Mouse (Mus musculus): ENCODE measurements around the gene Lap3.

Gene Lap3

DNA sequence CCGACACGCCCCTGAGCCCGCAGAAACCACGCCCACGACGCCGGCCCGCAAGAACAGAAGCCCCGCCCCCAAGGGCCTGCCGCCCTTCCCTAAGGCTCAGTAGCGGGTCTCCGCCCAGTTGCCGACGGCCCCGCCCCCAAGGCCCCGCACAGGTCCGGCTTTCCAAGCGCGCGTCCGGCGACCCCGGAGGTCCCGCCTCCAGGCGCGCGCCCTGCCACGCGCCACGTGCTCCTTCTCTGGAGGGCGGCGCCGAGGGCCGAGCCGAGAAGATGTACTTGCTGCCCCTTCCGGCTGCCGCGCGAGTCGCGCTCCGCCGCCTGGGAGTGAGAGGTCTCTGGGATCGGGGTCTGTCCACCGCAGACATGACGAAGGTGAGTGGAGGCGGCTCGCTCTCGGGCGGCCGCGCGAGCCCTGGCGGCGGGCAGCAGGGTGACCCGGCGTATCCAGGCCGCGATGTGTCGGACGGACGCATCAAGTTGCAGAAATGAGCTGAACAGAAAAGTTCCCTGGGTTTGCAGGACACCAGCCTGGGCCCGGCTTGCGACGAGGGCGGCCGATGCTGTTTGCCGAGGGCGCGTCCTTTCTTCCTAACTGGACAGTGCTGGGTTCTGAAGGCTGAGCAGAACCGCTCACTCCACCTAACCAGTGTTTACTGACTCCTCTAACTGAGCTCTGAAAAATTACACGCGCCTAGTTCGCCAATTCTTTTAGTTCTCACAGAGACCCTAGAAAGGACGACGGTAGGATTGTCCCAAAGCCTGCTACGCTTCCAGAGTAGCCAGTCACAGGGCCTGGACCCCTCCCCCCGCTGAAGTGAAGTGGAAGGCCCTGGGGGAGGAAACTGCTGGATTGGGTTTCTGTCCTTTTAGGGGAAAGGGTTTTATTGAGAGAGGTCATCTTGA lies at the start of gene Lap3:
Lap3 (plus strand) TSS at position 184 of the 902 bp plus-strand sequence.
- peak; percentile 99 for DNase-seq

DNA sequence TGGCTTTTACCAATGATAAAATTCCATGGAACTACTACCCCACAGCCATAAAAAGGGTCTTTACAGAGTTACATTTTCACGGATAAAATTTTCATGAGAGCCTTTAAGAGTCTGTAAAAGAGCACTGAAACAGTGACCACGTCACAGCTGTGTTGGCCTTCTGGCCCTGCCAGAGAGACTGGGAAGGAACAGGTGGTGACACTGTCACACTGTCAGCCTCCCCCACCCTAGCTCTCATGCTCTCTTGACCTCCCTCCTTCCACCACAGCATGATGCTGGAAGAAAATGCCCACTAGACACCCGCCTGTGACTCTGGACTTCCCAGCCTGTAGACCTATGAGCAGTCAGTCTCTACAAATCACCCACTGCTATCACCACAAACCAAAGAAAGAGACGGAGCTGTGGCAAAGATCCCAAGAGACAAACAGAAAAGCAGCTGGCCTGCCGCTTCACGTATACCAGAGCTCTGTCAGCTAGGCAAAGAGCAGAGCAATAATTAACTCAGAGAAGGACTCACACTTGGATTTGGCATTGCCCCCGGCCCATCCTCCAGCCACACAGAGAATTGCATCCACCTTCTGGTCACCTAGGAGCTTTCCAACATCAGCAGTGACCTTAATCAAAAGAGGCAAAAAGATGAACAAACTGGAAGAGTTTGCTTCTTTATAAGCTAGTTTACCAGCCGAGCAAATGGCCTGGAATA lies 48.9 kb upstream of the Lap3 start:
- DNase-seq, result no peak

DNA sequence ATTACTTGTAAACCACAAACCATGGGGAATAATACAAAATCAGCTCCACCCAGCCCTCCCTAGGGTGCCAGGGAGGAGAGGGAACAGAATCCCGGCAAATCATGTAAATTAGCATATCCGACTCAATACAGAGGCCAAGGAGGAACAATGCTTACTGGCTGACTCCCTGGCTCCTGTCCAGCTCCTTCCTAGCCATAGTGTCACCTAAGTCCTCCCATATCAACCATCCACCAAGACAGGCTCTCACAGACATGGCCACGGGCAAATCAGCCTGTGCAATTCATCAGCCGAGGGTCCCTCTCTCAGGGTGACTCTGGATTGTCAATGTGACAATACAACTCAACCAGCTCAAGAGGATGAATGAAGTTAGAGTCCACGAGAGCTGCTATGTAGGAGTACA lies 44.5 kb upstream of the Lap3 start:
- DNase-seq, result no peak

DNA sequence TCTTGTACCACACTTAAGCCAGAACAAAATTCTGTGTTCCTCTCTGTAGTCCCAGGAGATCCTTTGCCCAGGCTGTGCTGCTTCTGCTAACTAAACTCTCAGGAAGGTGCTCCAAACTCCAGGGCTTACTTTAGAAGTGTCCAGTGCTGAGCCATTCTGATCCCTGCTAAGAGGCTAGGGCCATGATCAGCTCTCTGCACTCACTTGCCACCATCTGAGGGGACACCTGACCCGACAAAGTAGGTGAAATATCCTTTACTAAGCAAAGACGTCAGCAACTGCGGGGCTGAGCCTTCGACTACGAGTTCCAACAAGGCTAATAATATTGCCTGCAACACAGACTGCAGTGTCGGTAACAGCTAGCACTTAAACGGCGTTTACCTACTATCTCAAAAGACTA lies 44.0 kb upstream of the Lap3 start:
- no peak for DNase-seq

- DNase-seq, result peak; percentile 99
These were observed 43.1 kb upstream of the Lap3 start, which contains the start of gene Qdpr for GRCm38 (mm10) chr5:45449831-45450716. Gene Qdpr, minus strand, starts transcription at chr5:45450236.

- DNase-seq, result no peak
These were observed 39.7 kb upstream of the Lap3 start, which contains the start of gene Clrn2 for GRCm38 (mm10) chr5:45453451-45453850. Gene Clrn2, plus strand, starts transcription at chr5:45453751.

DNA sequence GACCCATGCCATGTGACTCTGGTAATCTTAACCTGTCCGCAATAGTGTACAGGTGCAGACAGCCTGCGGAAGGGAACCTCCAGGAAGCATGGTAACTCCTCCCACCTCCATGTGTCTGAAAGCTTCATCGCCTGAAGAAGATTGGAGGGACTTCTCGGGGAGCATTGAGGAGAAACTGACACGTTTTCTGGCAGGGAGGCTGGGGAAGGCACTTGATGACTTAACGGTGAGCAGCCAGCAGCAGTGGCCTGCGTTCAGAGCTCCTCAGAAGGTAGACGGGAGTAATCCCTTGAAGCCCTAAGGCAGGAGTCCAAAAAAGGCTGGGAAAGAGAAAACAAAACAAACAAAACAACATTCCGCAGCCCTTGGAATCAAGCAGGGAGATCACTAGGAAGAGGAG lies 38.7 kb upstream of the Lap3 start:
- no peak for DNase-seq

- DNase-seq, result peak; percentile 88
These were observed 20.2 kb upstream of the Lap3 start for GRCm38 (mm10) chr5:45472880-45473450.

DNA sequence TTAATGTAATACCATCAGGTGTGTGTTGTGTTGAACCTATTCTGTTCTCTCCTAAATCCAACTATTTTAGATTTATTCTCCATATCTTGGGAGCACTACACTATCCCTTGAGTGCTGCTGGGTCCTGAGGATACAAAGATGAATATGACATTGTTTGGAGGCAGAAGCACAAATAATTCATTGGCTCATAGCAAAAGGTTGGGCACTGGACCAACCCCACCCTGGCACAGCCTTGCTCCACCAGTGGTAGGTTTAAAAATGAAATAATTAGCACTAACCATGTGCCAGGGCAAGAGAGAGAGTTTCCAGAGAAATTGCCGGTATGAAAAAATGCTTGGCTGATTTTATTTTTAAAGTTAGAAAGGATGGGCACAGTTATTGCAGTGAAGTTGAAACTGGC lies 19.7 kb upstream of the Lap3 start:
- peak; percentile 47 for DNase-seq

DNA sequence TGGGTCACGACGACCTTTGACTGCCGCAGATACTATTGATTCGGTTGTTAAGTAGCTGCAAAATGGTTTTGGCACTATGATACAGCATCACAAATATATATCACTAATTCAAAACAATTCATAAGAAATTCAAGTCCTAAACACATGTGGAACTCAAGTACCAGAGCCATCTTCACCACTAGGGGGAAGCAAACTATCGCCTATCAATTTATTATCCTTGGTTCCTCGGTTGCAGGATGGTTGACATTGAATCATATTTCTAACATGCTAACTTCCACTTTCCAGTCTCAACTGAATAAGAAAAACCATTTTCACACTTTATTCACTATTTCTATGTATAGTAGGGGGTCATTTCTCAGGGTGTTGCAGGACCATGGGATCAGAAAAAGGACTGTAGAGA lies 19.0 kb upstream of the Lap3 start:
- DNase-seq, result peak; percentile 76

- DNase-seq, result no peak
These were observed 18.4 kb upstream of the Lap3 start for GRCm38 (mm10) chr5:45474758-45475157.

GRCm38 (mm10) chr5:45475771-45476170 lies 17.4 kb upstream of the Lap3 start:
- no peak for DNase-seq

- DNase-seq, result no peak
These were observed 16.9 kb upstream of the Lap3 start for GRCm38 (mm10) chr5:45476288-45476687.

- no peak for DNase-seq
These were observed 15.6 kb upstream of the Lap3 start for GRCm38 (mm10) chr5:45477601-45478000.

- no peak for DNase-seq
These were observed 13.1 kb upstream of the Lap3 start for GRCm38 (mm10) chr5:45480066-45480465.

DNA sequence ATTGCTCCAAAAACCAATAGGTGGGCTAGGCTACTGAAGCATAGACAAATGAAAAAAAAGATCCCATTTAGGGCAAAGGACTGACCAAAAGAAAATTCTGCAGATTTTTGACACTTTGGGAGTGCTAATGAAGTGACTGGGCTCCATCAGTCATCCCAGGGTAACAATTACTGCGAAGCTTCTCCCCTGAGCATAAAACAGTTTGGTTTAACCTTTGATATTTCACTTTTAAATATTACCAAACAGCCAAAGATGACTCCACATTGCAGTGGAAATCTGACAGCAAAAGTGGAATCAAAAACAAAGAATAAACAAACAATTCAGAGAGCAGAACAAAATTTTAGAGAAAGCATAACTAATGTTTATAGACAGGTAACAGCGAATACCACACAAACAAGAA lies 12.0 kb upstream of the Lap3 start:
- no peak for DNase-seq

DNA sequence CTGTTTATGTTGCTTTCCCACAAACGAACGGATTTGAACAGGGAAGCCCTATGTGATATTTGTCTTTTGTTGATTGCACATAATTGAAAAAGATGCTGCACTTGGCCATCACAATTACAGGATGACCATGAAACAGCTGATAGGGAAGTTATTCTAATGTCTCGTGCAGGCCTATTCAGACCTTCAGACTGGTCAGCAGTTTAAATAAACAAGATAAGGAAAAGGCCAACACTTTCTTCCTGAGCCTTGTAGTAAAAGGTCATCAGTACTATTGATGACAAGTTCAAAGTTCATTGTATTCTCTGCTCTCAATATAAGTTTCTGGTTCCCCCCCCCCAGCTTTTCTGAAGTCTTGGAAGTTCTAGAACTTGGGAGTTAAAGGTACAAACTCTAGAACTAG lies 10.6 kb upstream of the Lap3 start:
- no peak for DNase-seq

- no peak for DNase-seq
These were observed 9.5 kb upstream of the Lap3 start for GRCm38 (mm10) chr5:45483654-45484053.

- no peak for DNase-seq
These were observed 1.4 kb upstream of the Lap3 start for GRCm38 (mm10) chr5:45491776-45492175.

DNA sequence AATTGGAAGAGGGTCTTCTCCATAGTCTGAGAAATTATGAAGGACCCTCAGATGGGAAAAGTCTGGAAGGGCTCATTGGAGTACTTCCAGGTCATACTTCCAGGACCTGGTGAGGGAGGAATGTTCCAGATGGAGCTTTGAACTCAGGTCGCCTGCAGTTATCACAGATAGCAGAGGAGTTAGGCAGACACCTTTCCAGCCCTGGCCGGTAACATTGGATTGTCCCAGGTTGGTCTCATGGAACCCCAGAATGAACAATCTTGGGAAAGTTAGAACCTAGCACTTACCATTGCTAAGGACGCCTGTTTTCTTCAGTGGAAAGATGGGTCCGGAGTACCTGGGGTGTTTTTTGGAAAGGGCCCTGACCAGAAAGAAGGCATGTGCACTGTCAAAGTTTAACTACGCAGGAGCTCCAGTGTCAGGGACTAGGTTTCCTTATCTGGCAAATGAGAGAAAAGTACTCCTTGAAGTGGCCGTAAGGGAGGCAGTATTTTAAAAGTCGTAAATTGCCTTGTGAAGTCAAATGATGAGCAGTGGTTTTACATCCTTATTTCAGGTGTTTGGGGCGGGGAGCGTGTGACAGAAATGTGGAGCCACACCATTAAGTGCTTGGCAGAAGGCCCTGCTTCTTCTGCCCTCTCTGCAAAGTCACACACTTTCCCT lies 1.1 kb downstream of the Lap3 start:
- no peak for DNase-seq

DNA sequence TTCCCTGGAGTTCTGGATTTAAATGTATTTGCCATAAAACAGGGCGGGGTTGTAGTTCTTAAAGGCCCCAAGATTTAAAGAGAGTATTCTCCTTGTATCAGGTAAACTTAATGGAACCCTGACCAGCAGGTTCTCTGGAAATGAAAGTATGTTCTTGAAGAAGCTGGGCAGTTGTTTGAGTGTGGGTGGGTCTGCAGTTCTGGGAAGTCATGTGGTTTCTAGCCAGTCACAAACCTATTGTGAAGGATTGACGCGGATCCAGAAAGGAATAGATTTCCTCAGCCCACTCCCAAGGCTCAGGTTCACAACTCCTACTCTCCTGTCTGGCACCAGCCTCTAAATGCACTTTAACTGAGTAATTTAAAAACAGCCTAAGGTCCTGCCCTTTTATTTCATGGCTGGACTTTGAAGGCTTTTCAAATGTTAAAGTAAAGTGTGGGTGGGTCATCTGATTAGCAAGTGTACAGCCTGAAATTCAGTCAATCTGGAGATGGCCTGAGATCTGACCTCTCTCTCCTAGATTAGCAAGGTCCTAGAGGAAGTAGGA lies 2.3 kb downstream of the Lap3 start:
- DNase-seq, result no peak

GRCm38 (mm10) chr5:45496042-45496441 lies 2.9 kb downstream of the Lap3 start:
- DNase-seq, result no peak

Measured in layer of hippocampus, adult 9-11 months (tissue).